Comparison of ENCODE assay signal across 10 mouse cellular contexts in genomic region chr1:107014530-107014929, GRCm38 (mm10). TPM values are rescaled to one million over a fixed set of nuclear protein-coding genes. Genes with fewer than 3 reads are reported as not detected.
DNase-seq lines count a peak whose midpoint lies in the region; ATAC-seq and TF ChIP-seq lines count a peak whose summit lies in the region.
"Had no signal": no experiment of that assay in that cellular context is flagged by ENCODE, and none has a peak within 500 bp of the region (broad histone marks: within the 10 kb centered on the region; RNA-seq: fewer than 3 reads in every experiment).

No protein-coding gene starts in this region.

- TF ChIP-seq CTCF in Patski (IDR thresholded peaks at IDR 0.05), result peak; percentile 74

- POLR2A ChIA-PET in Patski (lab: Charles Lee), result no interaction called here

- peak; percentile 5 for DNase-seq in adrenal gland, adult 2 months
- DNase-seq in adrenal gland, adult 18-20 months (ENCODE audit: low spot score in 2 of 2), result no peak
- peak; percentile 10 for DNase-seq in layer of hippocampus, adult 11-12 months (ENCODE audit: low spot score)
- no peak for DNase-seq in layer of hippocampus, adult 9-10 months (ENCODE audit: low spot score)
- no peak for DNase-seq in Patski (ENCODE audit: low read depth, low spot score)
- peak; percentile 54 for DNase-seq in thymus, postnatal 4 days

- CTCF ChIA-PET in Patski (lab: Charles Lee), result interaction anchor here (0.7 to 1.4 kb wide), 7 partner anchors 10 to 468 kb away, joined by 3 to 7 read pairs (median 3); no protein-coding TSS in a partner anchor

- H3K27me3 ChIP-seq in Patski, result peaks cover 4% of the 10 kb centered on the region

- in situ Hi-C loops in Patski (cut with MboI; ENCODE audit: low pct_unique_long_range_greater_than_20kb), result loop anchor here (5.0 kb wide), 1 partner anchor 468 kb away; no protein-coding TSS in a partner anchor

- no peak for ATAC-seq in Patski
- peak; percentile 82 for ATAC-seq in frontal cortex, adult (ENCODE audit: low TSS enrichment)
- peak; percentile 89 for ATAC-seq in megakaryocyte, adult 5-6 weeks (ENCODE audit: poor library complexity, severe bottlenecking)

RNA-seq across cellular contexts. Expression of gene Serpinb13, which starts 33.7 kb away (rescaled TPM):
- total RNA-seq in adrenal gland, adult 2 months (2021), result not detected
- polyA plus RNA-seq in adrenal gland, adult 2 months (2012; rRNA removed), result not detected in 2 replicates
- not detected for total RNA-seq in adrenal gland, adult 18-20 months (2021)
- polyA plus RNA-seq in Patski (2021), result not detected
- total RNA-seq in megakaryocyte, adult 5-6 weeks (2015), result not detected in 2 replicates
- total RNA-seq in megakaryocyte, adult 5-6 weeks (2017), result not detected in 2 replicates
- total RNA-seq: heart, adult 18-20 months had no signal
- polyA plus RNA-seq: macrophage had no signal

RNA-seq across cellular contexts. Expression of gene Serpinb3a, which starts 37.6 kb away (rescaled TPM):
- not detected for total RNA-seq in adrenal gland, adult 2 months (2021)
- polyA plus RNA-seq in adrenal gland, adult 2 months (2012; rRNA removed), result not detected in 2 replicates
- not detected for total RNA-seq in adrenal gland, adult 18-20 months (2021)
- not detected for polyA plus RNA-seq in Patski (2021)
- not detected in 2 replicates for total RNA-seq in megakaryocyte, adult 5-6 weeks (2015)
- not detected in 2 replicates for total RNA-seq in megakaryocyte, adult 5-6 weeks (2017)
- total RNA-seq: heart, adult 18-20 months had no signal
- polyA plus RNA-seq: macrophage had no signal

Comparison
In these comparisons a context has a peak if more than half of its experiments do, and no peak if none do; other contexts are left out.
1. DNase-seq: peak in adrenal gland, adult 2 months (single experiment), layer of hippocampus, adult 11-12 months (single experiment) and thymus, postnatal 4 days (single experiment); none in adrenal gland, adult 18-20 months (0 of 2), layer of hippocampus, adult 9-10 months (single experiment) and Patski (single experiment).